8 mouse cellular contexts compared by ENCODE assay signal in the genomic region with DNA sequence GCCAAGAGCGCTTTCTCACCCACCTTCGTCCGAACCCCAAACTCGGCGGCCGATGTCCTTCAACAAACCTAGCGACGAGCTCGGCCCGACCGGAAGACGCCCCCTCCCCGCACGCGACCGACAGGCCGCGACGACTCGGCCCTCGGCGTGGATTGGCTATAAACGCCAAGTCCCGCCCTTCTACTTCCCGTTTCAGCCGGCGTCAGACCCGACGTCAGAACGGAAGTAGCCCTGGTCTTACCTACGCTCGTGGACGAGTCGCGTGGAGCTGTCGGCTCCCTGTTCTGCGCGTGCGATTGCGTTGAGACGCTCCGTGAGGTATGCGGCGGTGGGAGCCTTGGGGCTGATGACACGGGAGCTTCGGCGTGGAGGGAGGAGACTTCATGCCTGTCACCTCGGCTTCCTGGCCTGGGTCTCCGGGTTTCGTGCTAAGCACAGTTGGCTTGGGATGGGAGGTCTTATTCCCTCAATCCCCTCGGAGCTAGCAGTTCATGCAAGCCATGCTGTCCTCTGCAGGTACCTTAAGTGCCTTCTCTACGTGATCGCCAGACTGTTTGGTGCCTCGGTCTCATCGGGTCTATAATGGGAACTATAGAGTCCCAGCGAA. TPM values are rescaled to one million over a fixed set of nuclear protein-coding genes. Genes with fewer than 3 reads are reported as not detected.
DNase-seq lines count a peak whose midpoint lies in the region; ATAC-seq lines count a peak whose summit lies in the region.

Gene Usmg5 (minus strand): TSS at position 98 of the 607 bp plus-strand sequence.
Gene Pdcd11 (plus strand): TSS at position 219 of the 607 bp plus-strand sequence.

- no peaks in the 10 kb centered on the region for H3K27me3 ChIP-seq in intestine, embryonic 14.5 days (replicated peaks; ENCODE audit: control insufficient read depth, insufficient read depth, low read length)

- intact Hi-C loops in left cerebral cortex, postnatal 14 days (cut with DNase I), result no loop called here

- H3K9ac ChIP-seq in intestine, embryonic 14.5 days (ENCODE audit: low read length), result peak within 1 kb of the TSS; percentile 95

- H3K4me3 ChIP-seq in intestine, embryonic 14.5 days (ENCODE audit: low read depth, low read length), result peak within 1 kb of the TSS; percentile 100

- H3K4me2 ChIP-seq in intestine, embryonic 14.5 days (ENCODE audit: low read length), result peak within 1 kb of the TSS; percentile 91

- WGBS in intestine, embryonic 14.5 days, result under 1% methylated on average over 56 of the region's 56 CpGs

- peaks cover 7% of the 10 kb centered on the region; the same call in 1 of the 2 replicates for H3K4me1 ChIP-seq in intestine, embryonic 14.5 days (replicated peaks; ENCODE audit: control insufficient read depth, insufficient read depth, low read length)

- H3K27ac ChIP-seq in intestine, embryonic 14.5 days (ENCODE audit: low read depth), result peak within 1 kb of the TSS; percentile 81

- H3K9me3 ChIP-seq in intestine, embryonic 14.5 days (ENCODE audit: control insufficient read depth, low read length), result no peaks in the 10 kb centered on the region

- ATAC-seq in intestine, embryonic 14.5 days (replicated peaks; ENCODE audit: low FRiP score, low TSS enrichment, low read depth), result peak; percentile 99

- peaks cover 48% of the 10 kb centered on the region for H3K36me3 ChIP-seq in intestine, embryonic 14.5 days (ENCODE audit: control insufficient read depth, insufficient read depth, low read length)

- DNase-seq in adrenal gland, adult 18-20 months (ENCODE audit: low spot score in 2 of 2), result peak; percentile 91
- peak; percentile 98 for DNase-seq in embryo, embryonic 11 days
- peak; percentile 95 for DNase-seq in gastrocnemius, postnatal 25 days
- peak; percentile 95 for DNase-seq in intestine, embryonic 14.5 days (ENCODE audit: low spot score)
- peak; percentile 98 for DNase-seq in left cerebral cortex, postnatal 14 days (ENCODE audit: low spot score in 2 of 2)
- DNase-seq in mesoderm, embryonic 11.5 days (ENCODE audit: low read depth, low spot score), result peak; percentile 97
- DNase-seq in right cerebral cortex, postnatal 36 days (ENCODE audit: low spot score in 2 of 2), result peak; percentile 95 to 98
- DNase-seq in yolk sac, embryonic 10.5 days (ENCODE audit: low spot score), result peak; percentile 94

RNA-seq across cellular contexts. Expression of gene Usmg5, which starts in this region (rescaled TPM):
- 100 to 1,000 TPM; 640 to 879 TPM for total RNA-seq in adrenal gland, adult 18-20 months (2021)
- total RNA-seq in gastrocnemius, postnatal 25 days (2021), result 1,000 to 10,000 TPM; 1,205 to 1,223 TPM
- 1,243 and 1,445 TPM in 2 replicates for polyA plus RNA-seq in intestine, embryonic 14.5 days (2014; fragmentation: Nextera tagmentation; extraction: Ambion mirVana)
- 100 to 1,000 TPM; 844 to 869 TPM for total RNA-seq in left cerebral cortex, postnatal 14 days (2021)

RNA-seq across cellular contexts. Expression of gene Pdcd11, which starts in this region (rescaled TPM):
- total RNA-seq in adrenal gland, adult 18-20 months (2021), result 10 to 100 TPM; 24.5 to 25.7 TPM
- 1 to 10 TPM; 6.9 to 7.3 TPM for total RNA-seq in gastrocnemius, postnatal 25 days (2021)
- polyA plus RNA-seq in intestine, embryonic 14.5 days (2014; fragmentation: Nextera tagmentation; extraction: Ambion mirVana), result 11.7 and 12.6 TPM in 2 replicates
- 10 to 100 TPM; 15.0 to 15.3 TPM for total RNA-seq in left cerebral cortex, postnatal 14 days (2021)

Comparison
In these comparisons a context has a peak if more than half of its experiments do, and no peak if none do; other contexts are left out.
1. Peak in every context shown above with its lines: DNase-seq, ATAC-seq, H3K4me3 ChIP-seq and H3K27ac ChIP-seq.